Mouse (Mus musculus) E14TG2a.4 (cell line): ENCODE data around the gene Med10.

Experiments used
- H3K27me3 ChIP-seq: 2 replicates; pipeline ENCODE4 v1.6.1; 2014; ENCODE audit warnings: low read length, control low read depth; ENCODE audit not compliant: insufficient read depth
- H3K36me3 ChIP-seq: 2 replicates; pipeline ENCODE4 v1.6.1; 2014; ENCODE audit warnings: low read length, control low read depth; ENCODE audit not compliant: insufficient read depth
- H3K4me1 ChIP-seq: replicated peaks from 2 replicates; pipeline ENCODE4 v1.6.1; 2014; ENCODE audit warnings: low read depth, low read length, control low read depth
- H3K4me3 ChIP-seq: replicated peaks from 2 replicates; pipeline ENCODE4 v1.5.1; 2014; ENCODE audit warnings: mild to moderate bottlenecking, low read length
- H3K9me3 ChIP-seq: 2 replicates; pipeline ENCODE4 v1.6.1; 2014; ENCODE audit warnings: low read length, control low read depth
- CTCF ChIP-seq: conservative IDR thresholded peaks from 2 replicates; pipeline ENCODE4 v1.5.1; 2014; ENCODE audit warnings: low read length
- NANOG ChIP-seq: IDR thresholded peaks from 2 replicates; pipeline ENCODE4 v1.6.1; 2014; ENCODE audit warnings: borderline replicate concordance, low read length, mixed read lengths
- POU5F1 ChIP-seq: IDR thresholded peaks from 2 replicates; pipeline ENCODE4 v1.6.1; 2014; ENCODE audit warnings: low read length, borderline replicate concordance

Med10 gene

GRCm38 (mm10) chr13:69821169-69821822, 19.1 kb downstream of the Med10 start:
- Histone ChIP-seq H3K27me3 (no peaks in the 10 kb centered on the region), H3K36me3 (peaks cover 11% of the 10 kb centered on the region), H3K9me3 (no peaks in the 10 kb centered on the region), H3K4me1 (no peaks in the 10 kb centered on the region), H3K4me3 (no peak overlapping the region)
- no peak for TF ChIP-seq POU5F1
- no peak for TF ChIP-seq CTCF
- no peak for TF ChIP-seq NANOG

GRCm38 (mm10) chr13:69823920-69824637, 21.9 kb downstream of the Med10 start:
- TF ChIP-seq POU5F1 (no peak), CTCF (no peak), NANOG (no peak)
- Histone ChIP-seq H3K4me1 (no peaks in the 10 kb centered on the region), H3K4me3 (no peak overlapping the region), H3K27me3 (no peaks in the 10 kb centered on the region), H3K9me3 (no peaks in the 10 kb centered on the region), H3K36me3 (no peaks in the 10 kb centered on the region)

- H3K36me3 ChIP-seq = no peaks in the 10 kb centered on the region
- no peak for TF ChIP-seq NANOG
- H3K9me3 ChIP-seq = no peaks in the 10 kb centered on the region
- no peak overlapping the region for H3K4me3 ChIP-seq
- H3K27me3 ChIP-seq = no peaks in the 10 kb centered on the region
- no peaks in the 10 kb centered on the region for H3K4me1 ChIP-seq
Observed at GRCm38 (mm10) chr13:69825396-69826095, 23.4 kb downstream of the Med10 start.

GRCm38 (mm10) chr13:69830606-69831005, 28.4 kb downstream of the Med10 start:
- no peak for TF ChIP-seq NANOG
- TF ChIP-seq CTCF = no peak
- no peak for TF ChIP-seq POU5F1
- Histone ChIP-seq H3K4me3 (no peak overlapping the region), H3K36me3 (no peaks in the 10 kb centered on the region), H3K27me3 (no peaks in the 10 kb centered on the region), H3K9me3 (no peaks in the 10 kb centered on the region), H3K4me1 (no peaks in the 10 kb centered on the region)

- Histone ChIP-seq H3K4me3 (no peak overlapping the region), H3K27me3 (no peaks in the 10 kb centered on the region), H3K36me3 (no peaks in the 10 kb centered on the region), H3K4me1 (no peaks in the 10 kb centered on the region), H3K9me3 (no peaks in the 10 kb centered on the region)
- TF ChIP-seq NANOG = no peak
- no peak for TF ChIP-seq POU5F1
- TF ChIP-seq CTCF = no peak
Observed at GRCm38 (mm10) chr13:69832578-69832977, 30.4 kb downstream of the Med10 start.

- no peaks in the 10 kb centered on the region for H3K36me3 ChIP-seq
- H3K4me1 ChIP-seq = no peaks in the 10 kb centered on the region
- no peaks in the 10 kb centered on the region for H3K9me3 ChIP-seq
- H3K27me3 ChIP-seq = no peaks in the 10 kb centered on the region
- H3K4me3 ChIP-seq = no peak overlapping the region
- TF ChIP-seq NANOG = no peak
Observed at GRCm38 (mm10) chr13:69833416-69833815, 31.2 kb downstream of the Med10 start.

GRCm38 (mm10) chr13:69845592-69845991, 43.4 kb downstream of the Med10 start:
- Histone ChIP-seq H3K36me3 (no peaks in the 10 kb centered on the region), H3K9me3 (no peaks in the 10 kb centered on the region), H3K27me3 (no peaks in the 10 kb centered on the region), H3K4me1 (no peaks in the 10 kb centered on the region), H3K4me3 (no peak overlapping the region)
- no peak for TF ChIP-seq POU5F1
- no peak for TF ChIP-seq CTCF
- no peak for TF ChIP-seq NANOG

GRCm38 (mm10) chr13:69849579-69849978, 47.4 kb downstream of the Med10 start:
- no peak for TF ChIP-seq NANOG
- no peak for TF ChIP-seq POU5F1
- no peak for TF ChIP-seq CTCF
- Histone ChIP-seq H3K27me3 (no peaks in the 10 kb centered on the region), H3K4me3 (no peak overlapping the region), H3K4me1 (no peaks in the 10 kb centered on the region), H3K9me3 (no peaks in the 10 kb centered on the region), H3K36me3 (no peaks in the 10 kb centered on the region)
